Mouse (Mus musculus) stomach, embryonic 16.5 days (tissue): Measurements from ENCODE around the gene Sphkap. TPM values are rescaled to one million over a fixed set of nuclear protein-coding genes. Genes with fewer than 3 reads are reported as not detected.

Experiments used
- ATAC-seq: fragments of 200-750 bp; cut with Nextera tagmentation; 2 replicates; pipeline ENCODE4 v1.8.0; 2017; ENCODE audit warnings: moderate number of reproducible peaks, moderate TSS enrichment; ENCODE audit not compliant: insufficient read depth, low FRiP score
- H3K27ac ChIP-seq: fragments of 300-500 bp; sonication (generic); 2 replicates; pipeline ENCODE4 v1.5.1; 2014; ENCODE audit warnings: low read length
- H3K27me3 ChIP-seq: fragments of 300-500 bp; sonication (generic); 2 replicates; pipeline ENCODE4 v1.6.1; 2014; ENCODE audit warnings: low read length, control low read depth, mixed read lengths; ENCODE audit not compliant: control insufficient read depth, insufficient read depth
- H3K36me3 ChIP-seq: fragments of 300-500 bp; sonication (generic); 2 replicates; pipeline ENCODE4 v1.6.1; 2014; ENCODE audit warnings: low read length; ENCODE audit not compliant: control insufficient read depth, insufficient read depth
- H3K4me1 ChIP-seq: fragments of 300-500 bp; sonication (generic); 2 replicates; pipeline ENCODE4 v1.6.1; 2014; ENCODE audit warnings: low read length, control low read depth, mixed read lengths; ENCODE audit not compliant: control insufficient read depth, insufficient read depth
- H3K4me2 ChIP-seq: fragments of 300-500 bp; sonication (generic); 2 replicates; pipeline ENCODE4 v1.6.1; 2014; ENCODE audit warnings: low read depth, low read length, mixed read lengths
- H3K4me3 ChIP-seq: fragments of 300-500 bp; sonication (generic); replicated peaks from 2 replicates; pipeline ENCODE4 v1.5.1; 2014; ENCODE audit warnings: mild to moderate bottlenecking, low read length
- H3K9ac ChIP-seq: fragments of 300-500 bp; sonication (generic); 2 replicates; pipeline ENCODE4 v1.6.1; 2014; ENCODE audit warnings: low read length
- H3K9me3 ChIP-seq: fragments of 300-500 bp; sonication (generic); replicated peaks from 2 replicates; pipeline ENCODE4 v1.6.1; 2016; ENCODE audit warnings: low read length, control low read depth; ENCODE audit not compliant: control insufficient read depth
- WGBS: fragments of 180-500 bp; shearing (Covaris S2); extraction: QIAGEN DNeasy Blood & Tissue Kit; methylation state at CpG from one replicate; pipeline ENCODE4 v1.1.7; 2014; 5-methylcytosine and 5-hydroxymethylcytosine counted together
- polyA plus RNA-seq: library from polyadenylated mRNA; unstranded; fragments of >200 nt; fragmentation: Nextera tagmentation; extraction: Ambion mirVana; gene quantifications from 2 replicates; pipeline ENCODE4 v1.2.1, GENCODE M21; 2015

Sphkap gene
- polyA plus RNA-seq = 1.3 and 1.7 TPM in 2 replicates

GRCm38 (mm10) chr1:83408021-83408464 lies at the start of gene Sphkap:
TSS of gene Sphkap (minus strand) at chr1:83408200.
- Histone ChIP-seq H3K27ac (no peak within 1 kb of the TSS), H3K4me1 (0 out of 2 replicates have a peak, but pooled peaks cover 3% of the 10 kb centered on the region), H3K4me3 (peak within 1 kb of the TSS; percentile 45), H3K9me3 (no peaks in the 10 kb centered on the region), H3K27me3 (no peaks in the 10 kb centered on the region), H3K4me2 (peak within 1 kb of the TSS; percentile 69), H3K9ac (peak within 1 kb of the TSS; percentile 62), H3K36me3 (no peaks in the 10 kb centered on the region)
- WGBS = 0% methylated on average over 16 of the region's 16 CpGs
- peak; percentile 68 for ATAC-seq

GRCm38 (mm10) chr1:83451291-83451690 lies 43.3 kb upstream of the Sphkap start:
- 63% methylated on average over 5 of the region's 5 CpGs for WGBS
- Histone ChIP-seq H3K4me3 (no peak overlapping the region), H3K27ac (no peak overlapping the region), H3K4me2 (no peak overlapping the region), H3K27me3 (no peaks in the 10 kb centered on the region), H3K9ac (no peak overlapping the region), H3K9me3 (no peaks in the 10 kb centered on the region), H3K36me3 (no peaks in the 10 kb centered on the region), H3K4me1 (no peaks in the 10 kb centered on the region)
- no peak for ATAC-seq

DNA sequence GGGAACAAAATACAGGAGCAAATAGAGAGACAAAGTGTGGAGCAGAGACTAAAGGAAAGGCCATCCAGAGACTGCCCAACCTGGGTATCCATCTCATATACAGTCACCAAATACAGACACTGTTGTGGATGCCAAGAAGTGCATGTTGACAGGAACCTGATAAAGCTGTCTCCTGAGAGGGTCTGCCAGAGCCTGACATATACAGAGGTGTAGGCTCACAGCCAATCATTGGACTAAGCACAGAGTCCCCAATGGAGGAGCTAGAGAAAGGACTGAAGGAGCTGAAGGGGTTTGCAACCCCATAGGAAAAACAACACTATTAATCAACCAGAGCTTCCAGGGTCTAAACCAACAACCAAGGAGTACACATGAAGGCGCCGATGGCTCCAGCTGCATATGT lies 32.4 kb upstream of the Sphkap start:
- Histone ChIP-seq H3K9me3 (no peaks in the 10 kb centered on the region), H3K4me3 (no peak overlapping the region), H3K4me2 (no peak overlapping the region), H3K27me3 (no peaks in the 10 kb centered on the region), H3K36me3 (no peaks in the 10 kb centered on the region), H3K9ac (no peak overlapping the region), H3K4me1 (no peaks in the 10 kb centered on the region), H3K27ac (no peak overlapping the region)
- no peak for ATAC-seq
- WGBS = 86% methylated on average over 2 of the region's 2 CpGs

DNA sequence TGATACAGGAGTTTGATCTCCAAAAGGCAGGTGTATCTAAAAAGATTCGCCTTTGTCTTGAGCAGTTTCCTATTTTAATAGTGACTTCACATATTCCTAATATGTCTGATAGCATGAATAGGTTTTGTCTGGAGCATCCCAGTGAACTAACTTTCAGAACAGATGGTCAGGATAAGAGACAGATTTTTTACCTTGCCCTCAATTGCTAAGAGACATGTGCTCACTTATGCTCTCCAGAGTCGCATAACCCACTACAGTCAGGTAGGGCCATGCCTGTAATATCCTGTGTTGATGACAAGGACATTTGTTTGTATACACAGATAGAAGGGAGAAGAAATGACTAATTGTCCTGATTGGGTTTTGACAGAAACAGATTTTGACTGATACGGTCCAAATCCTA lies 25.9 kb upstream of the Sphkap start:
- Histone ChIP-seq H3K4me3 (no peak overlapping the region), H3K36me3 (no peaks in the 10 kb centered on the region), H3K27me3 (no peaks in the 10 kb centered on the region), H3K9me3 (no peaks in the 10 kb centered on the region), H3K27ac (no peak overlapping the region), H3K4me2 (no peak overlapping the region), H3K9ac (no peak overlapping the region), H3K4me1 (no peaks in the 10 kb centered on the region)
- no peak for ATAC-seq
- WGBS = 88% methylated on average over 3 of the region's 3 CpGs

GRCm38 (mm10) chr1:83429866-83430265 lies 21.9 kb upstream of the Sphkap start:
- Histone ChIP-seq H3K27me3 (no peaks in the 10 kb centered on the region), H3K9ac (no peak overlapping the region), H3K27ac (no peak overlapping the region), H3K4me2 (no peak overlapping the region), H3K36me3 (no peaks in the 10 kb centered on the region), H3K4me1 (no peaks in the 10 kb centered on the region), H3K4me3 (no peak overlapping the region), H3K9me3 (no peaks in the 10 kb centered on the region)
- no peak for ATAC-seq

GRCm38 (mm10) chr1:83407616-83408015 lies 384 bp downstream of the Sphkap start:
- H3K4me1 ChIP-seq = 0 out of 2 replicates have a peak, but pooled peaks cover 3% of the 10 kb centered on the region
- H3K4me3 ChIP-seq = peak overlapping the region; percentile 45
- under 1% methylated on average over 11 of the region's 11 CpGs for WGBS
- peak overlapping the region; percentile 62 for H3K9ac ChIP-seq
- no peaks in the 10 kb centered on the region for H3K36me3 ChIP-seq
- peak; percentile 29; the same call in 1 of the 2 replicates for ATAC-seq
- H3K27ac ChIP-seq = no peak overlapping the region
- H3K27me3 ChIP-seq = no peaks in the 10 kb centered on the region
- H3K4me2 ChIP-seq = peak overlapping the region; percentile 69
- no peaks in the 10 kb centered on the region for H3K9me3 ChIP-seq

- Histone ChIP-seq H3K4me1 (0 out of 2 replicates have a peak, but pooled peaks cover 3% of the 10 kb centered on the region), H3K9ac (no peak overlapping the region), H3K27ac (no peak overlapping the region), H3K36me3 (no peaks in the 10 kb centered on the region), H3K4me3 (no peak overlapping the region; the same call in 1 of the 2 replicates), H3K4me2 (peak overlapping the region; percentile 69; the same call in 1 of the 2 replicates), H3K27me3 (no peaks in the 10 kb centered on the region), H3K9me3 (no peaks in the 10 kb centered on the region)
- 19% methylated on average over 8 of the region's 8 CpGs for WGBS
- ATAC-seq = 0 out of 2 replicates have a peak, but pooled peaks have one; percentile 13
Observed at GRCm38 (mm10) chr1:83406882-83407549, 984 bp downstream of the Sphkap start.

DNA sequence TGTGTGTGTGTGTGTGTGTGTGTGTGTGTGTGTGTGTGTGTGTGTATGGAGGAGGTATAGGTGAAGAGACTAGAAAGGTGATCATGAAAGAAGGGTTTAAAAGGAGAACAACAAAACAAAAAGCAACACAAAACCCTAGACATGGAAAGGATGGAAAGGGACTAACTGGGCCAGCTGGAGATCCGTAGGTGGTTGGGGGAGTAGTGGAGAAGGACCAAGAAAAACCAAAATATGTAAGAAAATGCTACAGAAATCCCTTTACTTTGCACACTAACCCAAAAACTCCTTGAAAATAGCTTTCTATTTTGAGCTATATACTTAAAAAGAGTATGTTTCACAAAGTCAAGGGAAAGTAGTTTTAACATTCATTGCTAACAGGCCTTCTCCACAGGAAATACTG lies 6.9 kb downstream of the Sphkap start:
- Histone ChIP-seq H3K9me3 (no peaks in the 10 kb centered on the region), H3K36me3 (no peaks in the 10 kb centered on the region), H3K27me3 (no peaks in the 10 kb centered on the region), H3K27ac (no peak overlapping the region), H3K4me1 (no peaks in the 10 kb centered on the region), H3K9ac (no peak overlapping the region), H3K4me2 (no peak overlapping the region), H3K4me3 (no peak overlapping the region)
- ATAC-seq = no peak
- 86% methylated on average over 1 of the region's 1 CpGs for WGBS

- no peak overlapping the region for H3K4me2 ChIP-seq
- no peak overlapping the region for H3K27ac ChIP-seq
- no peaks in the 10 kb centered on the region for H3K36me3 ChIP-seq
- H3K9me3 ChIP-seq = no peaks in the 10 kb centered on the region
- no peak overlapping the region for H3K9ac ChIP-seq
- no peak overlapping the region for H3K4me3 ChIP-seq
- 82% methylated on average over 2 of the region's 2 CpGs for WGBS
- H3K27me3 ChIP-seq = no peaks in the 10 kb centered on the region
- no peaks in the 10 kb centered on the region for H3K4me1 ChIP-seq
- no peak for ATAC-seq
Observed at GRCm38 (mm10) chr1:83396284-83396683, 11.7 kb downstream of the Sphkap start.
